Mouse (Mus musculus): ENCODE data around the gene Ap3b1.

Gene Ap3b1

DNA sequence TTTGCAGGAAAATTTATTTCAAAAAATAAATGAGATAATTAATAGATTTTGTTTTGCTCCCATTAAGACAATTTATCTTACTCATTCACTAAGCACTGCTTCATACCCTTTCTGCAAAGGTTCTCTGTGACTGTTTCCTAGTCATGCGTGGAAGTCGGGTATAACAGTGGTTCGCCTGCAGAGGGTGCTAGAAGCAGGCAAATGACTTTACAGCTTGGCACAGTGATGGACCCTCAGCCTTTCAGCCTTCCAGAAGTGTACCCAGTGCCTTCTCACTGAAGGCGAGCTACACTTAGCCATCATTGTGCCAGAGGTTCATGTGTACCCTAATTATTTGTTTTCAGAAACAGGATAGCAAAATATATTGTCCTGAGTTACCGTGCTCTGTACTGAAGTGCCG lies 92.5 kb downstream of the Ap3b1 start:
- peak; percentile 28 for DNase-seq (ENCODE audit: low read depth, low spot score)

DNA sequence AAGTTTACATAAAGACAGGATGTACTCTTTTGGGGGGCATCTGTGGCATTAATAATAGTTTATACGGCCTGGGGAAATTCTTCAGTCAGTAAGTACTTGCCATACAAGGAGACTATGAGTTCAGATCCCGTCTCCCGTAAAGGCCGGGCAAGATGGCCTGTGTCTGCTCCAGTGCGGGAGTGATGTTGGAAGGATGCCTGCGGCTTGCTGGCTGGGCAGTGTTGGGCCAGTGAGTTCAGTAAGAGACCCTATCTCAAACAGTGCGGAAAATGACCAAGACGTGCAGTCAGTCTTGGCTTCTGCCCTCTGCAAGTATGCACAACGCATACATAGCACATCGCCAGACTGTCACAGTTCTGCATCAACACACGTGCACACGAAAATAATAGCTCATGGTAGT lies 95.4 kb downstream of the Ap3b1 start:
- no peak for DNase-seq (ENCODE audit: low read depth, low spot score)

DNA sequence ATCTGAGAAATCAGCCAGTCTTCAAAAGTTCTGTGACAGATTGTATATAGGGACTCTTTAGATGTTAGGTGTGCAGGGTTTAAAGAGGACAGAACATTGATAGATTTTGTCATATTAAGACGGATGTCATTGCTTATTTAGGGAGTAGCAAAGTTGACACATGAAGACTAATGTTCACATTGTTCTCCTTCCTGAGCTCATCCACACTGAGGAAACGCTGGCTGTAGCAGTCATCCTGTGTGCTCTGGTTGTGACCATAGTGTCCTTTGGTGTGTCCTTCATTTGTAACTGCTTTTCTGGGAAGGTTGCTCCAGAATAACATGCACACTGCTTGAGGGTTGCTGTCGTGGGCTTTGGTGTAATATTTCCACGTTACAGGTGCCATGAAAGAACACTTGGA lies 100.4 kb downstream of the Ap3b1 start:
- no peak for DNase-seq (ENCODE audit: low read depth, low spot score)

DNA sequence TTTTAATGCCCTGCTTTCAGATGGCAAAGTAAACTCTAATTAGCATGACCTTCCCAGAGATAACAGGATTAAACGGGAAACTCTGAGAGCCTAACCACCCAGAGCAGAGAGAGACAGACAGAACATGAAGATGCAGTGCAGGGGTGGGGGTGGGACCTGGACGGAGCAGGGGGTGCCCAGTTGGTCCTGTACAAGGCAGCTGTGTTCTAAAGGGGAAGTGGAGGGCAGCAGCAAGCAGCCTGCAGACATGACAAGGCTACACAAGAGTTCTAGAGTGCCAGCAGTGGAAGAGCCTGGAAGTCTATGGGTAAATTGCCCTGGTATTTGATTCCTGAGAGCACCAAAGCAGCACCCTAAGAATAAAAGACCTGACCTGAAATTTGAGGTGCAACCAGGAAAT lies 105.5 kb downstream of the Ap3b1 start:
- no peak for DNase-seq (ENCODE audit: low read depth, low spot score)

DNA sequence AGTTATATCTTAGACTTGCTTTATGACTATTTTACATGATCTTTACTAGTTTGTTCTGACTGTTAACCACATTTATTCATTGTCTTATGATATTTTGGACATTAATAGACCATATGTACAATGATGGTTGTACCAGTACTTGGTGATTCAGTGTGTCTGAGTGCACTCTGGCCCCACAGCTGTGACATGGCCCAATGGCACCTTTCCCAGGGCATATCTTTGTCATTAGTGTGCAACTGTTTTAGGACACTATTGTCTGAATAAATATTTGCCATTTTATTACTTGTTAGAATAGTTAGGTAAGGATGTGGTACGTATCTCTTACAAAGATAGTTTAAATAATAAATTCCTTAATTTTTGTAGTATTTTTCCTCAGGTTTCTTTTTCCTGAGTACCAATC lies 109.8 kb downstream of the Ap3b1 start:
- DNase-seq (ENCODE audit: low read depth, low spot score) = no peak

DNA sequence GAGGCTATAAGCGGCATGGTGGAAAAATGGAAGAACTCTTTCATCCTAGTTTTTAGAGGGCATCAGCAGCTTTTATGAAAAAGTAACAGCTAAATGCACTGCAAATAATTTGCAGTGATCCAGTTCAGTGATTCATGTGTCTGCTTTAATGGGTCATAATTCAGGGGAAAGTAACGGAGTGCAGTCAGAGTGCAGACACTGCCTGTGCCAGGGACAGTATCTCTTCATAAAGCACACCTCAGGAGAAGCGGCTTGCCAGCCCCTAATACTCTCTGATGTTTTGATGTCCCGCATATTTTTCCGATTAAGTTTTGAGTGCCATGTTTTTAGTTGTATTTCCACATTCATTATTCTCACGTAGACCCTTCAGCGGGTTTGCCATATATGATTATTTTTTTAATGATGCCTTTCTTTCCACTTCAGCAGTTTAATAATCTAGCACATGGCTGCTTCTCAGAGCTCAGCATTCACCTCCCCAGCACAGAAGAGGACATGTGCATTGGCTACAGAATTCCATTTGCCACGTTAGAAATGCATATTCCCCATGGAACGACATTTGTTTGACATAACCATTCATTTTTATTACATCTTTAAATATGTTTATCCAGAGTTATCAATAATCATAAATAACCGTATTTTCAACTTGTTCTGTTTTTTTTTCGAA lies 112.4 kb downstream of the Ap3b1 start:
- DNase-seq (ENCODE audit: low read depth, low spot score) = no peak

DNA sequence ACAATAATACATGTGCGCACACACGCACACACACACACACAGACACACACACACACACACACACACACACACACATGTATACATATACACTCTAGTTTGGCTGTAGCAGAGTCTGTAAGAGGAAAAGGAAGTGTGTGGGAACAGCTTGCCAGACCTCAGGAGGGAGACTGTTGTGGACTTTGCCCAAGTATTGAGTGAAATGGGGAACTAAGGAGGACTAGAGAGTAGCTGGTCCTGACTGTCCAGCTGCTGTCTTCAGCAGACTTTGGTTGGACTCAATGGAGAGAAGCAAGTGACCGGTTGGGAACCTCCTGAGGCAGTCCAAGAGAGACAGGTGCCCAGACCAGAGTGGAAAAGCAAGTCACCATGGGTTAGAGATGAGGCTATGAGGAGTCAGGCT lies 117.4 kb downstream of the Ap3b1 start:
- DNase-seq (ENCODE audit: low read depth, low spot score) = no peak

DNA sequence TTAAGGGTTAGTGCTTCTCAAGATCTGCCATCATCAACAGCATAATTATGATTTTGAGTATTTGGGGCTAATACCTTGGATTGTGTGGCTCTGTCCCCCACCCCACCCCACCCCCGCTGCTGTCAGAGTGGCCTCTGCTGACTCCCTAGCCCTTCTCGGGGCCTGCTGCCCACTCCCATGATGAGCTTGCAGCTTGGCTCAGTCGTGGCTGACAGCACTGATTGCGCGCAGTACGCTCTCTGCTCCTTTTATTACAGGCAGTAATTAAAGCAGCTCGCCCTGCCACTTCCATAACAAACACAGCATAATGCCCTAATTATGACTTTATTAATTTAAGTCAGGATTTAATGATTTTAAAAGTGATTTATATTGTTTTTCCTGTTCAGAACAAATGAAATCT lies 121.5 kb downstream of the Ap3b1 start:
- DNase-seq (ENCODE audit: low read depth, low spot score) = no peak

DNA sequence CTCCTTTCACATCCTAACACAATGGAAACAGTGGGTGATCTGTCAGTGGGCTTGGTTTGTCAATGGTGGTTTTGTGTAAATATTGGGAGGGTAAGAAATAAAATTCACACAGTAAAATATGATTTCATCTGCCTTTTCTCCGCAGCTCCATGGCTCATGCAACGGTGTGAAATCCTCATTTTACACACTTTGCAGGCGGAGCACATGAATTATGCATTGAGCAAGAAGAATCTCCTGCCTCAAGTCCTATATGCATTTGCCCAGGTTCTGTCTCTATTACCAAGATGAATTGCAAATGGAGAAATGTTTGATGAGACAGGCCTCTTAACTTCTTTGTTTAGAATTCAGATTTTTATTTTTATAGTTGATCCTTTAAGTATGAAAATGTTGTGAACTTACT lies 131.9 kb downstream of the Ap3b1 start:
- DNase-seq (ENCODE audit: low read depth, low spot score) = no peak

DNA sequence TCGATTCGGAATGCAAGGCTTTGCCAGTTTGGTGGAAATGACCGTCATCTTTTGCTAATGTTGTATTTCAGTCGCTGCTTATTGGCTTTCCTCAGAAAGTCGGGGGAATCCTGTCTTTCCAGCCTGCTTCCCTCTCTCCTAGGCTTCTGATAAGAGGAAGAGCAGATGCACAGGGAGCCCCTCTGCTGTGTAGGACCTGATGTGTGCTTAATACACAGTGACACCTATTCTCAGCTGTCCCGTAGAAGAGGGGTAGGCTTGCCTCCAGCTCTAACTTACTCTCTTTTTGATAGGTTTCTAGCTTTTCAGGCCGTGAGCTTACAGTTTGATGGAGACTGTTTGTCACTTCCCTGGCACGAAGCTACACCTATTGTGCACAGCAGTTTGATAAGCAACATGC lies 132.4 kb downstream of the Ap3b1 start:
- no peak for DNase-seq (ENCODE audit: low read depth, low spot score)

DNA sequence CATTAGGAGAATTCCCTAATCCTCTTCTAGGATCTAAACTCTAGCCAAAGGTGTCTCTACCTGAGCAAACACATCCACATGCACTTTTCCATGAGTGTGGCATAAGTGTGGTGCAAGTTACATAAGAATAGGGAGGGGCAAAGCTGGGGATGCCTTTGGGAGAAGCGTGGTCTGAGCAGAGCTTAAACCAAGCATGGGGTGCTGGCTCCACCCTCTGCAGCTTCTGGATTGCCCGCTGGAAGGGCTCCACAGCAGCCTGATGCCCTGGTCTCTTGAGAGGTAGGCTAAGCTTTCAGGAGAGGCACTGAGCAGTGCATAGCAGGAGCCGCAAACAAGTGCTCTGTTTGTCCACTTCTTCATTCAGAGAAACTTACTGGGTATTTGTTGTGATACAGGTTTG lies 138.8 kb downstream of the Ap3b1 start:
- no peak for DNase-seq (ENCODE audit: low read depth, low spot score)

DNA sequence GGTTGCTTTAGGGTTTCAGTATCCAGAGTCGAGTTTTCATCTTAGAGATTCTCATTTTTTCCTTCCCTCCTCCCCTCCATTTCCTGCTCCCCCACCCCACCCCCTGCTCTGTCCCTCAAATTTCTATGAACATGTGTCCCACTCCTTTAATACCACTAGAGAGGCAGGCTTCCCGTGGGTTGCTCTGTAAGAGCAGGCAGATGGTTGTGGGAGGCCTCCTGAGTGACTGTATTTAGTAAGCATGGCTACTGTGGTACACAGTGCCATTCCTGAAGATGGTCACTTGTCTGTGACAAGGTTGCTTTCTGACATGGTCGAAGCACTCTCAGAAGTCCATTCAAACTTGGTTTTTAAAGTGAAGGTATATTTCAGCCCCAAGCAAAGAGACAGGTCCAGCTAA lies 147.7 kb downstream of the Ap3b1 start:
- DNase-seq (ENCODE audit: low read depth, low spot score) = no peak

DNA sequence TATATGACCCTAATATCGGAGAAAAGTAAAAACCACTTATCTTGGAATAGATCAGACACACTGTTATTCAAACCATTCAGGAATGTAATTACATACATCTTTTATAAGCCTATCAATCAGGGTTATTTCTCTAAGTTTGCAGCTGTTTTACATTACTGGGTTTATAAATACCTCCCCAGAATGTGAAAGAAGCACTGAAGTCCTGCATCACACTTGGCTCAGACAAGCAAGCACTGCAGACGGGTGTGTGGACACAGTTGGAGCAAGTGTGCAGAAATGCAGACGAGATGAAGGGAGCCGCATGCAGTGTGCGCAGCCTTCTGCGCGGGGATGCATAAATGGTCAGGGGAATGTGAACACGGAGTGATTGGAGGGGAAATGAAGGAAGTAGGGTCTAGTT lies 149.6 kb downstream of the Ap3b1 start:
- DNase-seq (ENCODE audit: low read depth, low spot score) = no peak

DNA sequence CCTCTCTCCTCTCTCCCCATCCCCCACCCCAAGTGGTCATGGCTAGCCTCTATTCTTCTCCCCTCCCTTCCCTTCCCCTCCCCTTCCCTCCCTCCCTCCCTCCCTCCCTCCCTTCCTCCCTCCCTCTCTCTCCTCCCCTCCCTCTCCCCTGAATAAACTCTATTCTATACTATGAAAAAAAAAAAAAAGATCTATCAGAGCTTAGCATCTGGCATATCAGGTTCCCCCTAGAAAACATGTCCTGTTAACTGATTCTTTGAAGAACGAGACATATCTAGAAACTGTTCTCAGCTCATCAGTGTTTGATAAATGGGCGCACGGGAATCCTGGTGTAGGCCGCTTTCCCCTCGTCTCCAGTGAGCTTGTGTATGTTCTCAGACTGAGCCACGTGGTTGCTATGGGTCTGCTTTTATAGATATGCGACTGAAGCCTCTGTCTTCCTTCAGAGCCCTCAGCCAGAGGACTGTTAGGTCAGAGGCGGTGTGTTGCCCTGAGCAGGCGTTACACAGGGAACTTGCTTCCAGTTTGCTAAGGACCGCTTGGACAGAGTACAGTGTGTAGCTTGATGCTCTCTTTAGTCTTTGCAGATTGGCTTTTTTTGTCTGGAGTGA lies 154.5 kb downstream of the Ap3b1 start:
- DNase-seq (ENCODE audit: low read depth, low spot score) = no peak

DNA sequence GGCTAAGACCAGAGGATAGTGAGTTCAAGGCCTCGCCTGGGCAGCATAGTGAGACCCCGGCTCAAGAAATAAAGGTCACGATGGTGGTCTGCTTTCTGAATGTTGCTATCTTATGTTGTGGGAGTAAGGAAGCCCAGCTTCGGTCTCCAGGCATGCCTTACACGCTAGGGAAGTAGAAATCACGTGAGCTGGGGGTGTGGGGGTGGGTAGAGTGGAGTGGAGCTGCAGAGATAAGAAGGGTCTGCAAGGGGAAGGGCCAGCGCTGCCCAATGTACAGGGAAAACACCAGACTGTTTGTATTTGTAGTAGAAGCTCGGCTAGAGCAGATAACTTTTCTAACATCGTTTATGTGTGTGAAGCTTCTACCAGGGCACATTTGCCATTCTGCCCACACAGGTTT lies 155.1 kb downstream of the Ap3b1 start:
- no peak for DNase-seq (ENCODE audit: low read depth, low spot score)

DNA sequence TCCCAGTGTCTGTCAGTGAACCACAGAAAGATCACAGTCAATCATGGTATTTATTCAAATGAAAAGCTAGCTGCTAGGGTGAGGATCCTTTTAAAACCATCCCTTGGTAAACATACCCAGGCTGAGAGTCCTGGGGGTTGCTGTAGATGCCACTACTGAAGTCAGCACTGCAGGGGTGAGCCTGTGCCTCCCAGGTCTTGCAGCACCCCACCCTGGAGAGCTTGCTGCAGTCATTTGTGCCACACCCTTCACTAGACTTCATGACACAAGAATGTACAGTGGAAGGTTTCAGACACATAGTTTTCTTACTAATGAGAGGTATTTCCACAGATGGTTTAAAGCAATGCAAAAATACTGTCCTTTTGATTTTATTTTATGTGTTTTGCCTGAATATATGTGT lies 156.2 kb downstream of the Ap3b1 start:
- no peak for DNase-seq (ENCODE audit: low read depth, low spot score)

DNA sequence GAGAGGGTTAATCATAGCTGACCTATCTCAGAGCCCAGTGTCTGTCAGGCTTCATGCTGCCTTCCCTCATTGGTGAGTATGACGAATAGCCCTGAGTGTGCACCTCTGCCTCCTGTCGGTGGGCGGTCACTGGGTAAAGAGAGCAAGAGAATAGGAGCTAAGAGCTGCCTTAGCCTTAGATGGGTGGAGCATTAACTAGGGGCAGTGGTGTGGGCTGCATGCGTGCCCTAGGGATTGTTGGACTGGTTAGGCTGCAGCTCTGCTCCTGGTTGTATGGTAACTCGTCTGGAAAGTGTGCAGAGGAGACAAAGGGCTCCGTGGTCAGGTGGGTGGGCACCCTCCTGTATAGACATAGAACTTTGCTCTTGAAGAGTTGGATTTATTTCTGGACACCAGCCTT lies 157.8 kb downstream of the Ap3b1 start:
- no peak for DNase-seq (ENCODE audit: low read depth, low spot score)

DNA sequence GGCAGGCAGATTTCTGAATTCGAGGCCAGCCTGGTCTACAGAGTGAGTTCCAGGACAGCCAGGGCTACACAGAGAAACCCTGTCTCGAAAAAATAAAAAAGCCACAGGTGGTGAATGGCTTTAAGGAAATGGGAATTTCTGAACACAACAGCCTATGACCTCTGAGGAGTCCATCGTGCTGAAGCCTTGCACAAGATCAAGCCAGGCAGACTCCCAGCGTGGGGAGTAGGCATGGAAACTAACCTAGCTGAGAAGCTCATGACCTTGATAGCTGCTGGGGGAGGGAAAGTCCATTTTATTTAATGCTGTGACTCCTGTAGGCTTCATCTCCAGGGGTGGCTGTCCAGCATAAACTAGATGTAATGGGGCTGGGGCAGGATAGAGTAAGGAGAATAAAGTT lies 159.4 kb downstream of the Ap3b1 start:
- DNase-seq (ENCODE audit: low read depth, low spot score) = no peak

DNA sequence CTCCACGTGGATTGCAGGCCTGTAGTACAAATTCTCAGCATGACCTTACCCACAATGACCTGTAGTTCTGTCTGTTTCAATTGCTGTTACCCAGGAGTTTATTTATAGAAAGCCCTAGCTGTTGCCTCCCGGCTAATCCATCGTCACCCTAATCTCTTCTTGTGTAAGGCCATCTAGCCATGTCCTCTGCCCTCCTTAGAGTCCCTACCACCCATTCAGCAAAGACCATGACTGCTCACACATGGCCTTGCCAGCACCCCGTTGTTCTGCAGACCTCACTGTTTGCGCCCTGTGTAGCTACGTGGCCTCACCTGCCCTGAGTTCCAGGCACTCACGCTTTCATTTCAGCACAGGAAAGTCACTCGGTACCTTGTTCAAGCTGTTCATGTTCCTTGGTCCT lies 160.5 kb downstream of the Ap3b1 start:
- peak; percentile 70 for DNase-seq (ENCODE audit: low read depth, low spot score)

DNA sequence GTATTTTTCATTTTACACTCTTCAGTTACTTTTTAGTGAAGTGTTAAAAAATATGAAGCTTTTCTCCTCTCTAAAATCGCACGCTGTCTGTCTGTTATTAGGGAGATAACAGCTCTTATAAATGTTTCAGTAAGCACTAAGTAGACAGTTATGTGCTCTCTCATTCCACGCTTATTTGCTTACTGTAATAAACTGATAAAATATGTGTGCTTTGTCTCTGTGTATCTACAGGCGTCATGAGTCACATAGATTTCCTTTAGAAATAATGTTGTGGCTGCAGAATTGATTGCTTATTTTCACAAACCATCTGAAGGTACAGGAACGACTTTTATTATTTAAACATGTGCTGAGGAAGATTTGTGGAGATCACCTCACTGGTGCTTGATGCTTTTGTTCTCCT lies 164.5 kb downstream of the Ap3b1 start:
- DNase-seq (ENCODE audit: low read depth, low spot score) = no peak

DNA sequence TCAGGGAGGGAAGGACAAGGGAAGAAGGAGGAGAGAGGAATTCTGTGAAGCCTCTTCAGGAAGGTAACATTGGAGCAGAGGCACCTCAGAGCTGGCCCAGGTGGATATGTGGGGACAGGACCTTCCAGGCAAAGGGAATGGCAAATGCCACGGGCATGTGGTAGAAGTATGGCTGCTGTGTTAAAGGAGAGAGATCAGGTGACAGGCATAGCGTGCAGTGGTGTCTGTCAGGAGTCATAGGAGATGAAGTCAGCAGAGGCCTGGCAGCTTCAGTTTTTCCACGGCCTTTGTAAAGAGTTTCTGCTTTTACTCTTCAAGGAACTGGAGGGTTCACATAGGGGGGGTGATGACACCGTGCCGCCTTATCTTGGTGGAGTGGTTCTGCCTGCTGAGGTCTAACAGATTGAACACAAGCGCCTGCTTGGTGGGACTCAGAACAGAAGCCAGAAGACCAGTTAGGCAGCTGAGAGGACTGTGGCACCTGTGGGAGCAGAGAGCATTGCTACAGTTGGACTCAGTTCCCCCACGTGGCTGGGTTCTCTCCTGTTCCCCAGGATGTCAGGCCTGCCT lies 166.0 kb downstream of the Ap3b1 start:
- no peak for DNase-seq (ENCODE audit: low read depth, low spot score)

DNA sequence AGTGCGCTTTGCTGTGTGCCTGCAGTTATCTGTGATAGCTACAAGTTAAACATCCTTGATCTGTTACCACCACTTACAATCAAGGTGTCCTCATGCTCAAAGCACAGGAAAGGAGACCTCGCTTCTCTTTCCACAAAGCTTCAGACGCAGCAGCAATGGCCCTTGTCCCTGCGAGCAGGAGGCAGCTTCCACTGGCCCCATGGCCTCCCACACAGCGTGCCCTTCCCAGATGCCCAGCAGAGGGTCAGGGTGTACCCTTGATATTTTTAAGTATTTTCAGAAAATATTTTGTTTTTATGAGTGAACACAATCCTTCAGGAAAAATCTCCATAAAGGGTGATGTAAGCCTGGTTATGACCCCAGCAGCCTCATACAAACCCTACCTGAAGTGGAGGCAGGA lies 170.4 kb downstream of the Ap3b1 start:
- no peak for DNase-seq (ENCODE audit: low read depth, low spot score)

DNA sequence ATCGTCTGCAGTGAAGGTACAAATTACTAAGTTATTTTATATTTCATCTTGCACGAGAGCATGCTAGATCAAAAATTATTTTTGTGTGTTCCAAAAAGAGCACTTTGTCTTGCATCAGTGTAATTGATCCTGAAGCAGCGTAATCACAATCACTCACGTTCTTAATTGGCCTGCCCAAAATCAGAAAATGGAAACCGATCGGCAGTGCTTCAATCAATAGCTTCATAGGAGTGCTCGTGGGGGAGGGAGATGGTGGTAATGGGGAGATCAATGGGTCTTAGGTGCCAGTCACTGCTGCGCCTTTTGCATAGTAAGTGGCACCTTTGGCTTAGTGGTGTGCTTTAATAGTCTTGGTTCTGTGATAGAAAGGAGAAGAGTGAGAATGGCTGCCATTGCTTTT lies 174.8 kb downstream of the Ap3b1 start:
- no peak for DNase-seq (ENCODE audit: low read depth, low spot score)

DNA sequence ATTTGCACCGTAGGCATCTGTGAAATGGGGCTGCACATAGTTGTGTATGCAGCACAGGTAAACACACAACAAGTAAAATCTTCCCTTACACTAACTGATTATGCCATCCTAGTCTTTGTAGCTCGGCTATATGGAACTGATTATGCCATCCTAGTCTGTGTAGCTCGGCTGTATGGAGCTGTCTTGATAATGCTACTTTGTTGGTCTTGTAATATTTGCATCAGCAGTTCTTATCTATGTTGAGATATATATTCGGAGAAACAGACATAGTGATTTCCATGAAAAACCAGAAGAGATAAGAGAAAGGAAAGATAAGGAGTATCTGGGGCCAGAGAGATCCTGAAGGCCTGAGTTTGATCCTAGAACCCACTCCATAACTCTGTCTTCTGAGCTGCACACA lies 178.6 kb downstream of the Ap3b1 start:
- no peak for DNase-seq (ENCODE audit: low read depth, low spot score)

Data from retina, adult 2 months (tissue).